ENCODE assay signal across 13 mouse cellular contexts in genomic region chr17:36113979-36114593, GRCm38 (mm10). TPM values are rescaled to one million over a fixed set of nuclear protein-coding genes. Genes with fewer than 3 reads are reported as not detected.
DNase-seq lines count a peak whose midpoint lies in the region; ATAC-seq and TF ChIP-seq lines count a peak whose summit lies in the region.
"Not testable (repeated sequence)": the region's sequence is repeated elsewhere in the genome, so short reads cannot be mapped to it uniquely, and the experiment has no call there.
"Had no signal": no experiment of that assay in that cellular context is flagged by ENCODE, and none has a peak within 500 bp of the region (broad histone marks: within the 10 kb centered on the region; RNA-seq: fewer than 3 reads in every experiment).

No protein-coding gene starts in this region.

- peak; percentile 64 to 66 for DNase-seq in B cell, adult 2 months
- DNase-seq in adrenal gland, postnatal 14 days = peak; percentile 56
- peak; percentile 58 for DNase-seq in embryo, embryonic 10.5 days (ENCODE audit: low spot score)
- peak; percentile 72 for DNase-seq in kidney, adult 9 months
- not testable (repeated sequence) for DNase-seq in liver, embryonic 13.5 days
- peak; percentile 61 for DNase-seq in midbrain, postnatal 0 days (ENCODE audit: low spot score)
- DNase-seq in splenic B cell, adult 2 months (ENCODE audit: low read depth, low spot score) = peak; percentile 76

- WGBS in liver, embryonic 13.5 days (ENCODE audit: insufficient replicate concordance) = 15% methylated on average over 6 of the region's 6 CpGs
- WGBS in midbrain, postnatal 0 days = 16% methylated on average over 6 of the region's 6 CpGs

- peak; percentile 51 for ATAC-seq in granulocyte monocyte progenitor cell, adult 5-6 weeks (replicated peaks; ENCODE audit: poor library complexity, severe bottlenecking)
- 0 out of 2 replicates have a peak, but pooled peaks have one; percentile 49 for ATAC-seq in liver, embryonic 13.5 days (ENCODE audit: low read depth)
- not testable (repeated sequence) for ATAC-seq in midbrain, postnatal 0 days (ENCODE audit: low FRiP score)

- not testable (repeated sequence) for H3K9ac ChIP-seq in liver, embryonic 13.5 days; midbrain, postnatal 0 days (replicated peaks; ENCODE audit: low read length, poor library complexity, severe bottlenecking)

- not testable (repeated sequence) for H3K9me3 ChIP-seq in liver, embryonic 13.5 days (replicated peaks); midbrain, postnatal 0 days (ENCODE audit: low read length)

- H3K4me1 ChIP-seq in liver, embryonic 13.5 days (replicated peaks); midbrain, postnatal 0 days (ENCODE audit: insufficient read depth, low read length): not testable (repeated sequence)

- H3K4me3 ChIP-seq in liver, embryonic 13.5 days (replicated peaks); midbrain, postnatal 0 days (ENCODE audit: low read depth, low read length): not testable (repeated sequence)

- not testable (repeated sequence) for H3K4me2 ChIP-seq in liver, embryonic 13.5 days; midbrain, postnatal 0 days (ENCODE audit: low read depth, low read length, poor library complexity, severe bottlenecking)

- H3K36me3 ChIP-seq in liver, embryonic 13.5 days; midbrain, postnatal 0 days (ENCODE audit: insufficient read depth, low read length); splenic B cell, adult 2 months (ENCODE audit: control insufficient read depth, insufficient read depth, low read length, poor library complexity, severe bottlenecking): not testable (repeated sequence)

- H3K27ac ChIP-seq in liver, embryonic 13.5 days; midbrain, postnatal 0 days (ENCODE audit: low read depth, low read length): not testable (repeated sequence)

- TF ChIP-seq CTCF in midbrain, postnatal 0 days (IDR thresholded peaks at IDR 0.05) = peak; percentile 73

- H3K27me3 ChIP-seq in liver, embryonic 13.5 days = peaks cover 38% of the 10 kb centered on the region
- H3K27me3 ChIP-seq in midbrain, postnatal 0 days (ENCODE audit: insufficient read depth, low read length); splenic B cell, adult 2 months (ENCODE audit: control insufficient read depth, insufficient read depth, low read length, poor library complexity, severe bottlenecking): not testable (repeated sequence)

RNA-seq across cellular contexts. Expression of gene Gm19684, which starts 7.4 kb away (rescaled TPM):
- total RNA-seq in adrenal gland, postnatal 14 days (2021) = 0.26 and 0.34 TPM in 2 replicates
- total RNA-seq in granulocyte monocyte progenitor cell, adult 5-6 weeks (2014; fragmentation: Nextera tagmentation) = 0.58 TPM in 1 of 2 replicates, not detected in the other
- total RNA-seq in granulocyte monocyte progenitor cell, adult 5-6 weeks (2017) = not detected in 2 replicates
- not detected in 2 replicates for polyA plus RNA-seq in liver, embryonic 13.5 days (2015; fragmentation: Nextera tagmentation; extraction: Ambion mirVana)
- not detected in 2 replicates for total RNA-seq in midbrain, postnatal 0 days (2014; rRNA removed)
- not detected in 2 replicates for polyA plus RNA-seq in midbrain, postnatal 0 days (2015; fragmentation: Nextera tagmentation; extraction: Ambion mirVana)
- polyA plus RNA-seq: C2C12; embryonic facial prominence, embryonic 13.5 days; heart, embryonic 12.5 days; neural tube, embryonic 15.5 days had no signal

RNA-seq across cellular contexts. Expression of gene Gm7030, which starts 15.1 kb away (rescaled TPM):
- total RNA-seq in adrenal gland, postnatal 14 days (2021) = not detected in 2 replicates
- not detected in 2 replicates for total RNA-seq in granulocyte monocyte progenitor cell, adult 5-6 weeks (2014; fragmentation: Nextera tagmentation)
- not detected in 2 replicates for total RNA-seq in granulocyte monocyte progenitor cell, adult 5-6 weeks (2017)
- polyA plus RNA-seq in liver, embryonic 13.5 days (2015; fragmentation: Nextera tagmentation; extraction: Ambion mirVana) = not detected in 2 replicates
- total RNA-seq in midbrain, postnatal 0 days (2014; rRNA removed) = not detected in 2 replicates
- not detected in 2 replicates for polyA plus RNA-seq in midbrain, postnatal 0 days (2015; fragmentation: Nextera tagmentation; extraction: Ambion mirVana)
- total RNA-seq: layer of hippocampus, postnatal 36 days had no signal
- polyA plus RNA-seq: C2C12; embryonic facial prominence, embryonic 13.5 days; heart, embryonic 12.5 days; neural tube, embryonic 15.5 days had no signal

RNA-seq across cellular contexts. Expression of gene Gm8909, which starts 54.3 kb away (rescaled TPM):
- total RNA-seq in adrenal gland, postnatal 14 days (2021) = not detected in 2 replicates
- not detected in 2 replicates for total RNA-seq in granulocyte monocyte progenitor cell, adult 5-6 weeks (2014; fragmentation: Nextera tagmentation)
- not detected in 2 replicates for total RNA-seq in granulocyte monocyte progenitor cell, adult 5-6 weeks (2017)
- not detected in 2 replicates for polyA plus RNA-seq in liver, embryonic 13.5 days (2015; fragmentation: Nextera tagmentation; extraction: Ambion mirVana)
- not detected in 2 replicates for total RNA-seq in midbrain, postnatal 0 days (2014; rRNA removed)
- not detected in 2 replicates for polyA plus RNA-seq in midbrain, postnatal 0 days (2015; fragmentation: Nextera tagmentation; extraction: Ambion mirVana)
- total RNA-seq: layer of hippocampus, postnatal 36 days had no signal
- polyA plus RNA-seq: C2C12; embryonic facial prominence, embryonic 13.5 days; heart, embryonic 12.5 days; neural tube, embryonic 15.5 days had no signal

RNA-seq across cellular contexts. Expression of gene Gm11127, which starts 55.9 kb away (rescaled TPM):
- total RNA-seq in adrenal gland, postnatal 14 days (2021) = 2.2 and 3.0 TPM in 2 replicates
- total RNA-seq in granulocyte monocyte progenitor cell, adult 5-6 weeks (2014; fragmentation: Nextera tagmentation) = not detected in 2 replicates
- not detected in 2 replicates for total RNA-seq in granulocyte monocyte progenitor cell, adult 5-6 weeks (2017)
- 0.08 TPM in 1 of 2 replicates, not detected in the other for polyA plus RNA-seq in liver, embryonic 13.5 days (2015; fragmentation: Nextera tagmentation; extraction: Ambion mirVana)
- total RNA-seq in midbrain, postnatal 0 days (2014; rRNA removed) = 0.19 TPM in 1 of 2 replicates, not detected in the other
- 0.12 TPM in 1 of 2 replicates, not detected in the other for polyA plus RNA-seq in midbrain, postnatal 0 days (2015; fragmentation: Nextera tagmentation; extraction: Ambion mirVana)
- polyA plus RNA-seq: embryonic facial prominence, embryonic 13.5 days; heart, embryonic 12.5 days; neural tube, embryonic 15.5 days had no signal
